Mouse (Mus musculus) bone marrow macrophage, adult 2 months (primary cell): ENCODE results near the gene Isx. TPM values are rescaled to one million over a fixed set of nuclear protein-coding genes. Genes with fewer than 3 reads are reported as not detected.

ENCODE experiments used
- H3K27ac ChIP-seq: 2 replicates; pipeline ENCODE4 v1.5.1; 2012; ENCODE audit warnings: low read depth, low read length; ENCODE audit not compliant: insufficient read depth
- H3K4me1 ChIP-seq: 2 replicates; pipeline ENCODE4 v1.6.1; 2012; ENCODE audit warnings: low read length; ENCODE audit not compliant: control insufficient read depth, insufficient read depth
- H3K4me3 ChIP-seq: 2 replicates; pipeline ENCODE4 v1.5.1; 2012; ENCODE audit warnings: mild to moderate bottlenecking, low read length, moderate library complexity; ENCODE audit not compliant: insufficient read depth
- CTCF ChIP-seq: IDR thresholded peaks from 2 replicates; pipeline ENCODE4 v1.5.1; 2012; ENCODE audit warnings: low read depth, mild to moderate bottlenecking, low read length, moderate library complexity
- POLR2A ChIP-seq: IDR thresholded peaks from 2 replicates; pipeline ENCODE4 v1.6.1; 2012; ENCODE audit warnings: mild to moderate bottlenecking, low read depth, low read length, borderline replicate concordance
- polyA plus RNA-seq: library from polyadenylated mRNA; stranded (reverse); fragments of >200 nt; gene quantifications from 2 replicates; pipeline ENCODE4 v1.2.4, GENCODE M21; 2012; ENCODE audit not compliant: missing spikeins, insufficient read depth, insufficient read length

Gene Isx
- polyA plus RNA-seq, 1 experiment: not detected

DNA sequence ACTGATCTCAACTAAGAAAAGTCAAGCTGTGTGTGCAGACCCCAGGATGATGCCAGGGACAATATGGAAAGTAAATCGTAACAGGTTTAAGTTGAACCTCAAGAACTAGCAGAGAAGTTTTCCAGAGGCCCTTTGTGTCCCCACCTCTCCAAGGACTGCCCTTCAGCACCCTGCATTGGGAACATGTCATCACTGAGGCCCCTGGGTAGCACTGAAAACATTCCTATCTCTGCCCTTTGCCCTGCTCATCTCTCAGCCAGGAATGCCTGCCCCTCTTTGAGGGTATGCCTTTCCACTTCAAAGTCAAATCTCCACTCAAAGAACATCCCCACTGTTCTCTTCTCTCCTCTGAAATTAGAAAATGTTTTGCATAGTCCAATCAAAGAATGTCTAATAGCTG lies 23.3 kb downstream of the Isx start:
- TF ChIP-seq POLR2A: no peak
- TF ChIP-seq CTCF: no peak

DNA sequence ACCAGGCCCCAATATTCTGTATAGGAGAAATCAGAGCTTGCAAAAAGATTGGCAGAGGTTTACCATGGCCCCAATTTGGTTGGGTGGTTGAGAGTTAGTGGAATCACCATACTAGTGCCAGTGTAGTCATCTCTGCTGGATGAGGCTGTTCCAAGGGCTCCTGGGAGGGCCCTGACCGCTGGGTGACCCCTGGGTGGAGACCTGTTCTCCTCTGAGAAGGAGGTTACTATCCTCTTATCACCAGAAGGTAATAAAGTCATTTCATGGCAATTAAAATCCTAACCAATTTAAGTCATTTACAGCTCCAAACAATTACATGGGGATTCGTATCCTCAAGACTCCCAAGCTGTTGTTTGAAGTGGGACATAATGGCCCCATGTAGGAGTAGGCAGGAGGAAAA lies 24.3 kb downstream of the Isx start:
- H3K27ac ChIP-seq: no peak overlapping the region
- no peak for TF ChIP-seq CTCF
- no peak for TF ChIP-seq POLR2A
- no peak overlapping the region for H3K4me3 ChIP-seq
- H3K4me1 ChIP-seq: no peaks in the 10 kb centered on the region

More for the DNA sequence above, 23.3 kb downstream of the Isx start:
- H3K4me3 ChIP-seq: no peak overlapping the region
- H3K4me1 ChIP-seq: no peaks in the 10 kb centered on the region
- H3K27ac ChIP-seq: no peak overlapping the region

DNA sequence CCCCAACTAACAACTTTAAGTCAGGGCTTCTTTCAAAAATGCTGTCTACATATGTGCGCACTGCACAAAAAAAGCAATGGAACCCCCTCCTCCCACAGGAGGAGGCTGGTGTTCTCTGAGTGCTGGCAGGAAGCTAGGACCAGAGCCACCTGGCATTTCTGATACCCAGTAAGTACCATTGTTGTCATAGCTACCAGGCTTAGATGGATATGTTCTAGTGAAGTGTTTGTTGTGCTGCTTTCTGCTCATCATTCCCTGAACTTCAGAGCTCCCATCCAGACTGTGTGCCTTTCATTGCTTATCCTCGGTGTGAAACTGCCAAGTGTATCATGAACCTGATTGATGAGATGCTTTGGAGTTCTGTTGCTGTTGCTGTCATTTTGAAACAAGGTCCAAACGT lies 26.8 kb downstream of the Isx start:
- no peaks in the 10 kb centered on the region for H3K4me1 ChIP-seq
- no peak for TF ChIP-seq POLR2A
- TF ChIP-seq CTCF: no peak
- H3K4me3 ChIP-seq: no peak overlapping the region
- H3K27ac ChIP-seq: no peak overlapping the region

DNA sequence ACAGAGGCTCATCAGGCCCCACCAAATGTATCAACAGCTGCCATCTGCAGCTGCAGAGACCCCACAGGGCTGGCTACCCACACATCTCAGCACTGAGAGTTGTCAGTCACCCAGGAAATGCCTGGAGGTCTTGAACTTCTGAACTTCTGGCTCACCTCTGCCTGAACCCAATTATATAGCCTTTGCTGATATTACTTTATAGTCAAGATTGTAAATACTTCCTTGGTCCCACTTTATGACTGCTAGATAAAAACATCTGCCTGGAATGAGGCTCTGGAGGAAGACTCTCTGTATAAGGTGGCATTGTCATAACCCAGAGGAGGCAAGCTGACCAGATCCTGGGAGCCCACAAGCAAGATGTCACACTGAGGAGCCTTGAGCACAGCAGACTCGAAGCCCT lies 28.8 kb downstream of the Isx start:
- Histone ChIP-seq H3K4me1 (no peaks in the 10 kb centered on the region), H3K4me3 (no peak overlapping the region), H3K27ac (no peak overlapping the region)
- no peak for TF ChIP-seq CTCF
- TF ChIP-seq POLR2A: no peak

DNA sequence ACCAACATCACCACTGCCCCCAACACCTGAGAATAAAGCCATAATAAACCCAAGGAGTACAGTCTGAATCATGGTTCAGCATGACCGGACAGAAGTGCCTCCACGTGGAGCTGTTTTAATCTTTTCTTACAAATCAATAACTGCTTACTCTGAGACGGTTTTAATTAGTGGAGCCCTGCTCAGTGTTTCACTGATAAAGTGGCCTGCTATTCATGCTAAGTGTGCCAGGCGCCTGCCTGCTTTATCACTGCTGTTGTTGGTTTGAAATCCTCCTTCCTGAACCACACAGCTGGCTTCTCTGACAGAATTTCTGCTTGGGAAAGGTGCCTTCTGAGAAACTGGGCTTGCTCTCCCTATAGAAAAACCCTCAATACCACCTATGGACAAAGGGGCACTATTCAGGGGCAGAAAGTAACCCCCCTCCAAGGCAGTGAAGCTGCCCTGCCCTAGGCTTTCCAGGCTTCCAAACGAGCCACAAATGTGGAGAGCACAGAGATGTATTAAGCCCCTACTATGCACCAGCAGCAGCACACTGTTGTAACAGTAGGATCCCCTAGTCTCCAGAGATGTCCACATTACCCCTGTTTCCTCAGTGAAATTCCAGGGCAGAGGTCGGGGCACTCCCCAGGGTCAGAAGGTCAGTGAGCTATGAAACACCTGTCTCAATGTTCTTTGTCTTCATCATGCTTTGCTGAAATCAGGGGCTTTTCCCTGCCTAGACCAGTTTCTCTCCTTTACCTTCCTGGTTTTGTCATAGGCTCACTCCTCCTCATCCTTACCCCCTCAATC lies 30.3 kb downstream of the Isx start:
- Histone ChIP-seq H3K4me1 (no peaks in the 10 kb centered on the region), H3K27ac (no peak overlapping the region), H3K4me3 (no peak overlapping the region)
- no peak for TF ChIP-seq POLR2A
- TF ChIP-seq CTCF: no peak

DNA sequence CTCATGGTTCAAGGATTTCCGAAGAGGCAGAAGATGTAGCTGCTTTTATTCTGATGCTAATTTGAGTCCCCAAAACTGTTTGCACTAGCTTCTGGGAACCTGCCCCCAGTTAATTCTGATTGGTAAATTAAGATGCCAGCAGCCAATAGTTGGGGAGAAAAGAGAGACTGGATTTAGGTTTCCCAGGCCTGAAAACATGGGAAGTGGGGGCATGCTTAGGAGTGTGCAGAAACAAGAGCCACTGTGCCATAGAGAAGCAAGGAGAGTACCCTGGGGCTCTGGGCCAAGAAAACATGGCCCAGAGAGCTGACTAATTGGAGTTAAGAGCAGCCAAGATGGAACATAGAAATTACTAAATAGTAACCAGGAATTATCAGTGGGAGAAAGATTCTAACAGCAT lies 33.4 kb downstream of the Isx start:
- no peak for TF ChIP-seq CTCF
- TF ChIP-seq POLR2A: no peak
- Histone ChIP-seq H3K4me3 (no peak overlapping the region), H3K4me1 (no peaks in the 10 kb centered on the region), H3K27ac (no peak overlapping the region)

DNA sequence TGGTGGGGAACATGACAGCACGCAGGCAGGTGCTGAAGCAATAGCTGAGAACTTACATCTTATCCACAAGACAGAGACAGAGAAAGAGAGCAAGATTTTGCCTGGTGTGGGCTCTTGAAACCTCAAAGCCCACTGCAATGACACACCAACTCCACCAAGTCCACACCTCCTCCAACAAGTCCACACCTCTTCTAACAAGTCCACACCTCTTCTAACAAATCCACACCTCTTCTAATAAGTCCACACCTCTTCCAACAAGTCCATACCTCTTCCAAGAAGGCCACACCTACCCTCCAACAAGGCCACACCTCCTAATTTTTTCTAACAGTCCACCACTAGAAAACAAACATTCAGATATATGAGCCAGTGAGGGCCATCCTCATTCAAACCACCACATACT lies 37.7 kb downstream of the Isx start:
- Histone ChIP-seq H3K27ac (no peak overlapping the region), H3K4me3 (no peak overlapping the region), H3K4me1 (no peaks in the 10 kb centered on the region)
- TF ChIP-seq POLR2A: no peak
- no peak for TF ChIP-seq CTCF

DNA sequence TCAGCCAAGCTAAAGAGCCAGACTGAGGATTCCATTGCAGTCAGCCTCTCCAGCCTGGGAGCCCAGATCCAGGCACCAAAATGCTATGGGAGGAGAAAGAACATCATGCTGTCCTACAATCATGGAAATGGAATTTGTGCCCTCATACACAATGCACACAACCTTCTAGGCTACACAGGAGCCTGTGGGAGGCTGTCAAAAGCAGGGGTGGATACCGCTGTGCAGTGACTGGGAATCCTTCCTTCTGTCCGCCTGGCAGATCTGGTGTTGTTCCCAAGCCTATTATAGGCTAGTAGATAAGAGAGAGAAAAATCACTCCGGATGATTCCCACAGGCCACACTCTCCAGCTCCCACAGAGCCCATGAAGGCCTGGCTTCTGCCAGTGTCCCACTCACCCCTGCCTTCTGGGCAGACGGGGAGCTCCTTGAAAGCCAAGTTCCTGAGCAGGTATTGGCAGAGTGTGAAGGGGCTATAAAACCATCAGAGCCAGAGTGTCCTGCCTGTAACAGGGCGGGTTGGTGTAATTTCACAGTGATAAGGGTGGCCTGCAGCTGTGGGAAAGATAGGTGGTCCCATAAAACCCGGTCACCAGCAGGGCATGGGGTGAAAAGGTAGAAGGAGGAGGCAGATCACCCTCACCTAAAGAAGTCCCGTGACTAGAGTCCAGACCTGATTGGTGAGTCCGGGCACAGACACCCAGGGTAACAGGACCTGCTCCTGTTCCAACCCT lies 47.9 kb downstream of the Isx start:
- Histone ChIP-seq H3K4me3 (no peak overlapping the region), H3K27ac (no peak overlapping the region), H3K4me1 (no peaks in the 10 kb centered on the region)
- TF ChIP-seq CTCF (no peak), POLR2A (no peak)

DNA sequence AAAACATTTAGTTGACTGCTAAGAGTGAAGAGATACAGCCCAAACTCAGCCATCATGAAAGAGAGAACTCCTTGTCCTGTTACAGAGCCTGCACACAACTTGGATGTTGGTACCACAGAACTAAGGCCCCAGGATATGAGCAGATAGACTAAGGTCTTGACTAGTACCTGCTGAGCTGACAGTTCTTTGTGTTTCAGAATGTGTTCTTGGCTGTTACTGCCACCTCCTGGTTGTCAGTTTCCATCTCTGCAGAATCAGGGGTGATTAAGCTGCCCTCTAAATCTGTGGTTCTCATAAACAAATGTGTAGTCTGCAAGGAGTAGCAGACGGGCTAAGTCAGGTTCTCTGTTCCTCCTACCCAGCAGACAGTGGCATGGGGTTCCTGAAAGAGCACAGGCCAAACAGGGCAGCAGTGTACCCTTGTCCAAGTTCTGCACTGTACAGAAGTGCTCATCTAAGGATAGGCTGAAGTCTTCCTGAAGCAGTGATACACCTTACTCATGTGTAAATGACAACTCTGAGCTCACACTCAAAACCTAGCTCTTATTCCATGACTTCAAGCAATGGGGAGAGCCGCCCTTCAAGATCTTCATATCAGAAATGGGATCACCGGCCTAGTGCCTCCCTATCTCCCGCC lies 49.0 kb downstream of the Isx start:
- Histone ChIP-seq H3K27ac (no peak overlapping the region), H3K4me1 (no peaks in the 10 kb centered on the region), H3K4me3 (no peak overlapping the region)
- TF ChIP-seq POLR2A (no peak), CTCF (no peak)

DNA sequence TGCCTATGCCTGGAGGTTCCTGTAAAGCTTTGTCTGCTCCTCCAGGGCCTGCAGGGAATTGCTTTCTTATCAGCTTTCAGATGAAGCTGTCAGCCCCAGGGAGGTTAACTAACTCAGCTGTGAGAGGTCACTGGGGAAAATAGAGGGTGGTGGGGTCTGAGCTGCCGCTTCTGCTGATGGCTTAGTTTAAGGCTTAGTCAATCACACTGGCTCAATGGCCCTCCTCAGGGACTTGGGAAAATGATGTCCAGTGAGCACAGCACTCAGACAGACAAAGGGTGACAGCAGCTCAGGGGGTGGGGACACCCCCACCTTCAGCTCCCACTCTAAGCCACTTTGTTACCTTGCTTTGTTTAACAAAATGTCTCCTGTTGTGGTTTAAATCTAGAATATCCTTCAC lies 55.0 kb downstream of the Isx start:
- no peaks in the 10 kb centered on the region for H3K4me1 ChIP-seq
- no peak for TF ChIP-seq CTCF
- TF ChIP-seq POLR2A: no peak
- H3K27ac ChIP-seq: no peak overlapping the region
- H3K4me3 ChIP-seq: no peak overlapping the region
